Mouse (Mus musculus): ENCODE measurements around the gene Gm12248. TPM values are rescaled to one million over a fixed set of nuclear protein-coding genes. Genes with fewer than 3 reads are reported as not detected.

Gene Gm12248
- polyA plus RNA-seq, 1 experiment from 2014 or later = not detected

Other genes with a start within 250 kb of the Gm12248 start
- 19.0 and 19.5 TPM in 2 replicates for gene Larp1, start 84.1 kb downstream of the Gm12248 start, polyA plus RNA-seq (2015; fragmentation: Nextera tagmentation; extraction: Ambion mirVana)
- 89.8 and 96.1 TPM in 2 replicates for gene Cnot8, start 11.0 kb upstream of the Gm12248 start, polyA plus RNA-seq (2015; fragmentation: Nextera tagmentation; extraction: Ambion mirVana)
- gene Gemin5, start 75.4 kb upstream of the Gm12248 start, polyA plus RNA-seq (2015; fragmentation: Nextera tagmentation; extraction: Ambion mirVana) = 20.2 and 20.9 TPM in 2 replicates
- gene Mrpl22, start 78.5 kb upstream of the Gm12248 start, polyA plus RNA-seq (2015; fragmentation: Nextera tagmentation; extraction: Ambion mirVana) = 109 and 117 TPM in 2 replicates
- gene Igtp, start 106.4 kb upstream of the Gm12248 start, polyA plus RNA-seq (2015; fragmentation: Nextera tagmentation; extraction: Ambion mirVana) = 4.9 and 5.2 TPM in 2 replicates
- gene Irgm2, start 106.5 kb upstream of the Gm12248 start, polyA plus RNA-seq (2015; fragmentation: Nextera tagmentation; extraction: Ambion mirVana) = 2.3 and 2.4 TPM in 2 replicates
- 0.06 TPM in 1 of 2 replicates, not detected in the other for gene 4930438A08Rik, start 181.7 kb upstream of the Gm12248 start, polyA plus RNA-seq (2015; fragmentation: Nextera tagmentation; extraction: Ambion mirVana)
- gene Zfp692, start 213.9 kb upstream of the Gm12248 start, polyA plus RNA-seq (2015; fragmentation: Nextera tagmentation; extraction: Ambion mirVana) = 23.4 and 25.6 TPM in 2 replicates
- gene Zfp672, start 237.2 kb upstream of the Gm12248 start, polyA plus RNA-seq (2015; fragmentation: Nextera tagmentation; extraction: Ambion mirVana) = 29.8 and 32.3 TPM in 2 replicates
- 32.3 and 38.3 TPM in 2 replicates for gene Sh3bp5l, start 237.6 kb upstream of the Gm12248 start, polyA plus RNA-seq (2015; fragmentation: Nextera tagmentation; extraction: Ambion mirVana)